Mouse (Mus musculus) bone marrow, adult 2 months (tissue): ENCODE measurements at regions not wholly inside any gene's neighbourhood (a gene's known extent, or its start where the extent isn't known, plus 50 kb on each side); places are given as distances from the start of the nearest gene placed in this dataset.

Experiments used
- CTCF ChIP-seq: fragments of 200-500 bp; IDR thresholded peaks from 2 replicates; pipeline ENCODE4 v1.5.1; 2011; ENCODE audit warnings: low read length, control low read depth; ENCODE audit not compliant: control insufficient read depth, insufficient read depth
- POLR2A ChIP-seq: fragments of 200-500 bp; IDR thresholded peaks from 2 replicates; pipeline ENCODE4 v1.6.1; 2011; ENCODE audit warnings: low read depth, mild to moderate bottlenecking, control low read depth, low read length, borderline replicate concordance; ENCODE audit not compliant: control insufficient read depth

DNA sequence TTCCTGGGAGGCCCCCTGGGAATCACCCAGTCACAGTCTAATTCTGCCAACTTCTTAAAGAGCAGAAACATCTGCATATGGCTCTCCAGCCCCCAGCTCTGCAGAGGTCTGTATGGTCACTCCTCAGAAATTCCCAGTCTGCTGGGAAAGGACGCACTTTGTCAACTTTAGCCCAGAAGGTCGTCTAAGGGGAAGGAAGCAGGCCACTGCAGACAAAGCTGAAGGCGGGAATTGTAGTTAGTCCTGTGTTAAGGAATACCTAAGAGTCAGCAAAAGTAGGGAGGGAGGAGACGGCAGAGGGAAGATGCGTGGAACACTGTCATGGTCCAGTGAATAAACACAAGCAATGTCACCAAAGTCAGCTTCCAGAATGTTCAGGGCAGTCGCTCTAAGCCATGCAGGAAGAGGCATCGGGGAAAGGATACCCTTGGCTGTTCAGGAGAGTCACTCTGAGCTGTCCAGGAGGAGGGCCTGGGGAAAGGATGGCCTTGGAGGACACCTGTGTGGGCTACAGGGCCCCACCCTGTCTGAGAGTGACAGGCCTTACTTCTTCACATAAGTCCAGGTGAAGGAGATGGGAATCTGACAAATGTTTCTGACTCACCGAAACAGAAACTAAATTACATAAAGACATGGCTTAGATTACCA is 230.1 kb upstream of the Adgrl2 start:
- TF ChIP-seq CTCF (no peak), POLR2A (no peak)
